Mouse (Mus musculus): Measurements from ENCODE around the gene Cd55. TPM values are rescaled to one million over a fixed set of nuclear protein-coding genes. Genes with fewer than 3 reads are reported as not detected.
A peak's percentile ranks its signal among the peaks of the same experiment; 100 is the strongest.
"Not testable (repeated sequence)": the region's sequence is repeated elsewhere in the genome, so short reads cannot be mapped to it uniquely, and the experiment has no call there.

Cd55 gene
- 10 to 100 TPM; 30.0 to 32.5 TPM for total RNA-seq (2021)
- long read RNA-seq, experiment 1, transcript Cd55-201 (10 exons, 2,533 nt): major isoform, 8 of 17 reads
- long read RNA-seq, experiment 1, partial matches to known transcripts: 0 of 17 reads
- long read RNA-seq, experiment 1, other reads (novel, unspliced or antisense): 8 of 17 reads
- long read RNA-seq, experiment 2, transcript Cd55-201 (10 exons, 2,533 nt): major isoform, 9 of 27 reads
- long read RNA-seq, experiment 2, partial matches to known transcripts: 3 of 27 reads
- long read RNA-seq, experiment 2, other reads (novel, unspliced or antisense): 14 of 27 reads

DNA sequence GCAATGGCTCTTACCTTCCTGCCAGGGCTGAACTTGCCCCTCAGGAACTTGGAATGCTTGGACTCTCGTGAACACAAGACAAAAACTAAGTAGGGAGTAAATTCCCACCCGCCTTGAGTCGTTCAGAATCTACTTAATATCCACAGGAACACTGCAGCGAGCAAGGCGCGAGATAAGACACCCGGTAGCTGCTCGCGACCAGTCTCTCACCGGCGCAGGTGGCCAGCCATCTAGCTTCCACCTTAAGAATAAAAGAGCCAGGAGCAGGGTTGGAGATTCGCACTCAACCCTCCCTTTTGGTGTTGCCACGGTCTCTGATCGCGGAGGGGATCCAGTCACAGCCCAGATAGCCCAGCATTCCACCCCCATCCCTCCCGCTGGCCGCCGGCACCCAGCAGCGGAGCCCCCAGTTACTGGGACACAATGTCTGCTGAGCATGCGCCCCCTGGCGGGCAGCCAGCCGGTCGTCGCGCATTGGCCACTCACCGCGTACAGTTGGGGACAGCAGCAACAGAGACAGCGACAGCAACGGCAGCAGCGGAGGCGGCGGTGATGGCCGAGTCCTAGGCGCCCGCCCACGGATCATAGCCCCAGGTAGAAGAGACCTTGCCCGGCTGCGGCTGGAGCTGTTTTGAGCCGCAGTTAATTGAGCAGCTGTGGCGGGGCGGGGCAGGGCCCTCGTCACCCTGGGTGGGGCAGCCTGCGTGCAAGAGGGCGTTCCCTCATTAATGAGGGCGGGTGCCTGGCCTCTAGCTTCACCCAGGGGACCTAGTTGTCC is at the start of gene Cd55:
Gene Cd55, minus strand, starts transcription at position 661 of the 778 bp plus-strand sequence.
- peak; percentile 79 for DNase-seq

DNA sequence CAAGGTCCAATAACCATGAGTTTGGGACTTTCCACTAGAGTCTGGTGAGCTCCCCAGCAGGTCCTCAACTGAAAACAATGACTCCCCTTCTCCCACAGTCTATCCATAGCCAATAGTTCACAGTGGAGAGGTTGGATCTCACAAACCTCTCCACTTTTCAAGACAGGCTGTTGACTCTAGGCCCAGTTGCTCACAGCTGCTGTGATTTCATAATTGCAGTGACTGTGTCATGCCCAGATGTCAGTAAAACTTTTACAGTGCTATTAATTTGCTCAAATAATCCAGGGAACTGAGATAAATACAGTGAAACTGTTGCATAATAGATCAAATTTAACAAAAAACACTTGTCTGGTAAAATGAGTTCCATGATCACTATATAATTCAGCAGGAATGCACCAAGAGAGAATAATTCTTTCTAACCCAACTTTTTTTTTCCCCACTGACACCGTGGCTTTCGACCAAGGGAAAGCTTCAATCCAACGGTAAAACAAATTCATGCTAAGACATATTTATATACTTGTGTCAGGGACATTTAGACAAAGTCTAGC is 49.4 kb upstream of the Cd55 start:
- DNase-seq: peak; percentile 40

DNA sequence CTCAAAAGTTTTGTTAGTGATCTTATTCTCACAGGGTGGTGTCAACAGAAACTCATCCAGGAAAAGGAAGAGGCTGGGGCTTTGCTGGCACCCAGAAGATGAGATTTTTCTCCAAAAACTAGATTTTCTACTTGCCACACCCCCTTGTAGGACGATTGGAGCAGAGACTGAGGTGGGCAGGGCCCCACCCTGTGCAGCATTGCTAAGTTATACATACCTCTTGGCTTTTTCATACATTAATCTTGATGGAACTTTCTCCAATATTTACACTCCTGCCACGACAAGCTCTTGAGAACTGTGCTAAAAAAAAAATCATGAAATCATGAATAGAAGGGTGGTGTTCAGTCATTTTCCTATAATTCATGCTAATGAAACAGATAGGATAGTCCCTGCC is 46.4 kb upstream of the Cd55 start:
- no peak for DNase-seq

DNA sequence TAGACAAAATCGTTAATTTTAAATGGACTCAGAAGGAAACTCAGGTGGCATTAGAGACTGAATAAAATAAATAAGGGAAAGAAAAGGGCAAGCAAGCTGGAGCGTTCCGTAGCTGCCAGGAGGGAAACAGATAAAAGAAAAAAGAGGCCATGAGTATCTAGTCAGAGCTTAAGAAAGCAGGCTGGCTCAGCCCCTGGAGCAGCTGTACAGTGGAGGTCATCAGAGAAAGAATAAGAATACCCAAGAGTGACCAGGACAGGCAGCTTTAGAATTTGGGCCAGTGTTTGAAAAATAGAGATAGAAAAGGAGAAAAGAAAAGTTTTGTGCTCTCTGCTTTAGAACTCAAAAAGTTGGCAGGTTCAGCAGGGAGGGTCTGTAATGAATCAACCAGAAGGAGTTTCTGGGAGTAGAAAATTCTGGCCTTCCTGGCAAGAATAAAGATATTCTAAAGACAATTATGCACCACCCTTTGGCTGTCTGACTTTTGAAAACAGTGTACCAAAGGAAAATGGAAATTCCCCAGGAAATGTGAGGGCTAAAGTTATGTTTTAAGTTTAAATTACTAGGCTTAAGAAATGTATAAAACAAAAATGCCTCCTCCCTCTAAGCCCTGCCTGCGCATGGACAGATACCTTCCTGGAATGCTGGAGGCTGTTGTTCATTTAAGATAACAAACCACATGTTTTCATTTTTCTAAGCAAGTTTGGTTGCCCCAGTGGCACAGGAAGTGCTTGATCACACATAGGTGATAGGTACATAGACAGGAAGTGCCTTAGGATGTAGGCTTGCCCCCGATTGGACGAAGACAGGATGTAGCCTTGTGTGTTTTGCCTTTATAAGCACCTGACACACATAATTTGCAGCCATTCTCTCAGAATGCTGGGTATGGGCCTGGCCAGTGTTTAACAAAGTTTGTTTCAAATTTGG is 45.7 kb upstream of the Cd55 start:
- DNase-seq: no peak

DNA sequence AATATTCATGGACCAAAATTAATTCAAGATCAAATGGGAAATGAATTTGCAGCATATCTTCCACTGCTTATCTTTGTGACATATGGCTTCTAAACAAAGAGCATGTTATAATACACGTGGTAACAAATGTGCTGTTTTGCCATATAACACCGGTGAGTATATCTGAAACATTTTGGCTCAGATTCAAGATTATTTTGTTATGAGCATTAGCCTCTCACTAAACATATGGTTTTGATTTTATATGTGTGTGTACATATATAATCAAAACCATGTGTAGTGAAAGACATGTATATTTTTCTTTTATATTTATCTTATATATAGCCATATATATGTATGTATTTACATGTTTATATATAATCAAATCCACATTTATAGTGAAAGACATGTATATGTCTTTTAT is 44.9 kb upstream of the Cd55 start:
- DNase-seq: no peak

DNA sequence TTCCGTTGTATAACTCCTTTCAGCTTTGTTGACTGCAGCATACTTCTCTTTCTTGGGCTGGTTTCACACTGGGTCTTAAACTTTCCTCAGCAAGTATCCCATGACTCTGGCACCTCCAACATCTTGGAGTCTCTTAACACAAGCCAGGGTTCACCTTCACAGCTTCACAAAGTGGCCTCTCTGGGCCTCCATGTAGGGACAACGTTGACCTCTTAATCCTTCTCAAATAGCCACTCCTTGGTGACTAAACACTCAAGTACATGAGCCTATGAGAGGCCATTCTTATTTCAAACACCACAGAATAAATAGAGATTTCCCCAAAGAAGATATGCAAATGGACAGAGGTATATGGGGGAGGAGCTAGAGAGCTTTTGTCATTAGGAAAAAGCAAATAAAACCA is 37.4 kb upstream of the Cd55 start:
- no peak for DNase-seq

DNA sequence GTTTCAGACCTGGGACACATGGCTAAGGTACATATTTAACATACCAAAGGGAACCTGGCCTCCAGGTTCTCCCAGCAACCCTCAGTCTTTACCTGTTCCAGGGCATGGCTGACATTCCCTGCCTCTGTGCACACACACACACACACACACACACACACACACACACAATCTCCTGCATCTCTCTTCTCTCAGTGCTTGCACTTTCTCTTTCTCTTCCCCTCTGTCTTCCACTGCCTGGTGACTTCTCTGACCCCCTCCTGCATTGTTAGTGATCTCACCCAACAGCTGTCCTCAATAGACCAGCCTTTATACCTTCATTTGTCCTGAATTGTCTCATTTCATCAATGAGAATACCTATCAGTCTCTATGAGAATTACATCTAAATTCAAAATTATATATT is 35.8 kb upstream of the Cd55 start:
- no peak for DNase-seq

DNA sequence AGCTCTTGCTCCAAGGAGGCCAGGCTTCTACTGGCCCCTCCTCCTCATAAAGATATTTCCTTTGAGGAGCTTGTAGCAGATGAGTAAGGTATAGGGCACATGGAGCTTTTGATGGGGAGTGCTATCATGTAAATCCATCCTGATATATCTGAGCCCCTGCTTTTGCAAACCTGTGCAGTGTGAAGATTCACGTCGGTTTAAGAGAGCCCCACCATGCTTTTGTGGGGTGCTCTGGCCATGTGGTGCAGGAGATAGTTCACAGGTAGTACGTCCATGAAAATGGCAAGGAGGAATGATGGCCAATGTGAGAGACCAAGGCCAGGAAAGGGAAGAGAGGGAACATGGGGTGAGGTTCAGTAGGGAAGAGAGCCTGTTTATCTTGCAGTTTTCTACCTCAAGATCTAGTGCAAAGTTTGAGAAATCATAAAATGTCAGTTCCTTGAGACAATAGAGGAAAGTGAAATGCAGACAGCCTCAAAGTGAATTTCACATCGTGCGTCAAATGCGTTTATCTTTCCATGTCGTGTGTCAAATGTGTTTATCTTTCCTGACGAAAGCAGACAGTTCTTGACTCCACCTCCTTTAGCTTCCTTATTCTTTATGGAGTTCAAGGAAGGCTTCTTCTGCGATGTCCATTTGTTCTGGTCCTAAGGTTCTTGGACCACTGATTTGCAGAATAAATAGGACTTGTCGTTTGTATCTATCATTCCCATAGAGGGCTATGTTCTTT is 24.4 kb upstream of the Cd55 start:
- DNase-seq: no peak

DNA sequence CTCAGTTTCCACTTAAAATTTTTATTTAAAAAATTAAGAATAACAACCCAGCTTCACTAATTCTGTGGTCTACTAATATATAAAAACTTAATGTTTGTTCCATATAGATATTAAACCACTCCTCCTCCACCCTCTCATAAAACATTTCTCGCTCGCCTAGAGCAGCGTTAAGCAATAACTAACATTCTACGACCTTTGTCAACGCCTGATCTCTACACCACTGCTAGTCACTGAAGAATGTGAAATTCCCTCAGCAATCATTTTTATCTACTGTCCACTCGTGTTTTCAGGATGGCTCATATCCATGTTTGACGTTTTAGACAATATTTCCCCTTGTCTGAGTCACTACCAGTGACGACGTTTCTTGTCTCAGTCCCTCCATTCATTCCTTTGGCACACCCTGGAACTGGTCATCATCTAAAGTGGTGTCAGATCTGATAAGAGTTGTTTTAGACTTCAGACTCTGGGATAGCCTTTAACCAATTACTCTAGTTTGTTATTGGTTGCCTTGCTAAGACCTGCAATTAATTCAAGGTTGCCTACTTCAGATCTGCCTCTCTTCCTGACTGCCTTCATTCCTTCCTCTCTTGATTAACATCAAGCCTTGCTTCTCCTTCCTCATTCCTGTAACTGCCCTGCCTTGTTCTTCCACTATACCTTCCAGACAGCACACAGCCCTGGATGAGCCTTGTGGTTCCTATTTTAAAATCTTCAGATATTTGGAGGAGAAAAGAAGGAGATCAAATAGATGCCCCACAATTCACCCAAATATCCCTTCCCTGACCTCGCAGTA is 23.5 kb upstream of the Cd55 start:
- no peak for DNase-seq

DNA sequence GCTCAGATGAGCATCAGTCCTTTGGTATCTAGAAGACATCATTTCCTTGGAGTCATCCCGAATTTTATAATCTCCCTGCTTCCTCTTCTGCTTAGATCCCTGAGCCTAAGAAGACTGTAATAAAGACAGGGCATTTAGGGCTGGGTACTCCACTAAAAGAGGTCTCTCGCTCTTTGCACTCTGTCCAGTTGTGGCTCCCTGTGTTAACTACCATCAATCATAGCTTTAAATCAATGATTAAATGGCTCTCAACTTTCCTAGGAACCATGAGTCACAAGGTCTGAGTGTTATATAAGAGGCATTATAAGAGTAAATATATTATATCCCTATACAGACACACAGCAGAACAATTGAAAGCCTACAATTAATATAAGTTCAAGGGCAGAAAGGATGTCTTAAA is 22.8 kb upstream of the Cd55 start:
- DNase-seq: no peak

DNA sequence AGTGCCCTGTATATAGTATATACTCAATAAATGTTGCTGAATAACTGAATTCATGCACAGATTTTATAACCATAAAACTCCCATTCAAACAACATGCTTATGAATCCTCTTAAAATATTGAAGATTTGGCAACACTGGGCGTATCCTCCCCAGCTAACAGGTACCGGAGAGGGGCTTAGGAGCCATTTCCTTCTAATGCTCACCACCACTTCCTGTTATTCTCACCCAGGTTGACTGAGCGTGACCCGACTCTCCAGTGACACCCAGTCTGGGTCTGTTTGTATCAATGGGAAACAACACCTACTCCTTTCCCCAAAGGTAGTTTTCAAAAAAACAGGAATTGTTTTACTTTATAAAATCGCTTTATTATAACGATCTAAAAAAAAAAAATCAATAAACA is 12.4 kb upstream of the Cd55 start:
- DNase-seq: no peak

DNA sequence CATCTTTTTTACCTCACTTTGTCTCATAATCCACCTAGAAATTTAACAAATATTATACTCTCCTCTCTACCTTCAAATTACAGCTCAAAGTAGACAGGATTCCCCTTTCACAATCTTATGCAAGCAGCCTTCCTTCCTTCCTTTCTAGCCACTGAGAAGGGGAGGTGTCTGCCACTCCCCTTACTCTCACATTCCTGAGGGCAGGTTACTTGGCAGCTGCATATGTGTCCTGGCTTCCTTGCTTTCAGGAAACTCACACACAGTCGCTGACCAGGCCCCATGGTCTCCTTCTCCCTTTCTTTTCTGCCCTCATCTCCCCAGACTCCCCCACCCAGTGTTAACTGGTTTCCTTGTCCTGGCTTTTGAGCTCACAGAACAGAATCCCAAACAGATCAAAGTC is 11.7 kb upstream of the Cd55 start:
- no peak for DNase-seq

DNA sequence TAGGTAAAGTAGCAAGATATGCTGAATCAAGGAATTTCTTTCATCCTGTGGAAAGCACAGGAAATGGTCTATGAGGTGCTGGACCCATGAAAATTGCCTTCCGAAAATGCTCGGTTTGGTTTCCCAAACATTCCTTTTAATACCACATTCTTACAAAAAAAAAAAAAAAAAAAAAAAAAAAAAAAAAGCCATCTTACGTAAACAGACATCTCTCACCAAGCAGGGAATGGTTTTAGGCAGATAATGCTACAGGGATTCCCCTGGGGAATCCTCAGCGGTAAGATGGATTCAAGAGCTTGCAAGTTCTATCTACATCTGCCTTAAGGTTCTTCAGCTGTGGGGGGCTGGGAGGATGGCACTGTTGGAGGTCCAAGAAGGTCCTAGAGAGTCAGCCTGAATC is 7.5 kb upstream of the Cd55 start:
- DNase-seq: no peak

DNA sequence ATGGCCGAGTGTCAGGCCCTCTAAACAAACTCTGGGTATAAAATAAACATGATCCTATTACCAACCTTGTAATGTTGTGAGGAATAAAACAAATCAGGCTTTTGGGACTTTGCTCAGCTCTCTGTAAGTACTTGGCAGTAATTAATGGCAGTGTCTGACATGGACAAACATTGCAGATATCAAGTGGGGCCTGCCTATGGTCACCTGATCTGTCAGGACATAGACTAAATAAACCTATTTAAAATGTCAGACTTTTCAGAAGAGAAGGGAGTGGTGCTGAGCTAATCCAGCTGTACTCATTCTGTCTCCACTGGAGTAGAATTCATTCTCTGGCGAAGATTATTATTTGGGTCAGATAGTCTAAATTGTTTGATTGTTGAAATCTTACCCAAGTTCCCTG is 4.9 kb upstream of the Cd55 start:
- no peak for DNase-seq

DNA sequence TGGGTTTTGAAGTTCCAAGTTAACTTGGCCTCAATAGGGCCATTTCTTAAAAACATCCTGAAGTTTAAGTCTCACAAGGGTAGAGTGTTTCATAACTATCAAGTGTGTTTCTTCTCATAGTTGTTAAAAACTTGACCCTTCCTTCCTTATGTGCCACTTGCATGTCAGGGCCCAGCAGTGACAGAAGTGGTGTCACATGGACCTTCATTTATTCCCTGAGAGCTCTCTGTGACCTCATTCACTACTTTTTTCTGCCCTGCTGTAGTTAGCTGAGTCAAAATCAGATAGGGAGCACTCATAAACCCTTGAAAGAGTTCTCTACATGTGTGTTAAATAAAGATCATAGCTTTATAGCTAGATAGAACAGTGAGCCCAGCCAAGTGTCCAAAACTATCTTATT is 1.6 kb upstream of the Cd55 start:
- no peak for DNase-seq

DNA sequence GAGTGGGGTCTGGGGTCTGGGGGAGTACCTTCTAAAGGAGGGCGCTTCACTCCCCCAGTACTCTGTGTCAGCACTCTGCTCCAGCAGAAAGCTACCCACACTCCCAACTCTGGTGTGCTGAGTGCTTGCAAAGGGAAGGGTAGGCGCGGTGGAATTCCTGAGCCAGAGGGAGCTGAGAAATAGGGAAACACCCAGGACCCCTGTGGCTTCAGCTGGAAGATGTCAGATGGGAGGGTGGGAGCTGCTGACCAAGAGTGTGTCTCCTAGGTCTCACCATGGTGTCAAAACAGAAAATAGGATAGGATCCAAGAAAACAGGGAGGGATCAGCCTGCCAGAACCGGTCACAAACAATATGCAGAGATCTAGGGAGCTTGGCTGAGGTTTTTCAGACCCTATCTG is 323 bp upstream of the Cd55 start:
- no peak for DNase-seq

DNA sequence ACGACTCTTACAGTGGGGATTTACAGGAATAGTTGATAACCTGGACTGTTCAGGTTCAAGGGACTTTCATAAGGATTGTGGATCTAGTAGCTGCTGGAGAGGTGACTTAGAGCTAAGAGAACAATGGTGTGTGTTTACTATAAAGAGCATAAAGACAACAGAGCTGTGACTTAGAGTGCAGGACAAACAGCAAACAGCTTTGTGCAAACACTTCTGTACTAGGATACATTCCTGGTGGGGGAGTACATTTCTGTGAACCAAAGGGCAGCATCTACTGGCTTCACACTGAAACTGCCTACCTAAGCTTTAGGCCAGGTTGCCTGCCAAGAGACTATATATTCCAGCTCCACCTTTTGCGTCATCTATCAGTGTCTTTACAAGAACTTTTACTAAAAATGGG is 7.4 kb downstream of the Cd55 start:
- DNase-seq: no peak

DNA sequence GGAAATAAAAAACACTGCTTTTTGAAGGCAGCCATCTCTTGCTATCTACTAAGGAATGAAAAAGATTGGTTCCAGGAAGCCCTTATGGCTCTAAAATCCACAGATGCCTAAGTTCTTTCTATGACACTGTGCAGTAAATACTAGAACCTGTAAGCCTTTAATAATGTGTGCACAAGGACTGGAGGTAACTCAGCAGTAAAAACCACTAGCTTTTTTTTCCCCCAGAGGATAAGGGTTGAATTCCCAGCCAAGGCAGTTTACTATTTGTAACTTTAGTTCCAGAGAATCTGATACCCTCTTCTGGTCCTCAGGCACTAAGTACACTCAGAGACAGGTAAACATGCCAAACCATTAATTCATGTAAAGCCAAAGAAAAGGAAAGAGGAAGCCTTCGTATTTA is 19.6 kb downstream of the Cd55 start:
- not testable (repeated sequence) for DNase-seq

DNA sequence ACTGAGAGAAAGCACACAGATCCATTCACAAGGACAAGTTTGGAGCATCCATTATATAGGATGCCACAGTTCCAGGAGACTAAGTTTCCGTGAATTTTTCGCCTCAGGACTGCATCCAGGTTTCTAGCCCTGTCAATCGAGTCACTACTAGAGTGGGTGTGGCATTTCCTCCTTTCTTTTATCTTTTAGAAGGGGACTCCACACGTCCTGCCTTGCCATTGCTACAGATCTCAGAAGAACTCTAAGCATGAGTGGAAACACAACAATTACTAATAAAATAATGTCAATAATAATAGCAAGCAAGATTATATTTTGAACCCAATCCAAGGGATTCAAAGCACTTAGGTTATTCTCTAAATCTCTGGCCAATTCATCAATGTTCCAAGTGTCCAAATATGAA is 31.6 kb downstream of the Cd55 start:
- no peak for DNase-seq

DNA sequence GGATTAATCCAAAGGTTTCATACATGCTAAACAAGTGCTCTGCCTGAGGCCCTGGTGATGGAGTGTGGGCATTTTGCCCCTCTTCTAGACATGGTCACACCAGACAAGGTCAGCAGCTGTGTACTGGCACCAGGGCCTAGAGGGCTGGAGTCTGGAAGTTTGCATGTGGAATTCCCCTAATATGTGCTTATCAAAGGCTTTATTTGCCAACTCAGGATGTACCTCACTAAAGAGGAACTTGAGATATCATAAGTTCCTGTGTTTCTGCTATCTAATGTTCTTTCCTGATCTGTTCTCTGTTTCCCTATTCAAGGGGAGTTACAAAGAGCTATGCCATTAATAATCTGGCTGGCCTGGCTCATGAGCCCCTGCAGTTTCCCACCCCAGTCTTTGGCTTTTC is 33.9 kb downstream of the Cd55 start:
- DNase-seq: not testable (repeated sequence)
